Mouse (Mus musculus): ENCODE data around the gene 1700028K03Rik. TPM values are rescaled to one million over a fixed set of nuclear protein-coding genes. Genes with fewer than 3 reads are reported as not detected.

The 1700028K03Rik gene
- polyA plus RNA-seq, 1 experiment = not detected

- 77% methylated on average over 5 of the region's 5 CpGs for WGBS
- Histone ChIP-seq H3K4me1 (ENCODE audit: control insufficient read depth, insufficient read depth, insufficient read length, low read length) (no peaks in the 10 kb centered on the region), H3K27ac (ENCODE audit: insufficient read depth, low read depth, low read length) (no peak overlapping the region), H3K27me3 (ENCODE audit: control insufficient read depth, insufficient read depth, low read length) (no peaks in the 10 kb centered on the region), H3K36me3 (ENCODE audit: control insufficient read depth, insufficient read depth, low read length) (no peaks in the 10 kb centered on the region; the same call in 1 of the 2 replicates), H3K4me3 (ENCODE audit: low read depth, low read length) (no peak overlapping the region)
- no peak for TF ChIP-seq POLR2A (IDR thresholded peaks at IDR 0.05; ENCODE audit: low read depth, low read length)
- TF ChIP-seq CTCF (IDR thresholded peaks at IDR 0.05; ENCODE audit: extremely low read depth, insufficient read length, insufficient replicate concordance, low read depth, low read length) = no peak
These were observed 35.7 kb upstream of the 1700028K03Rik start for GRCm38 (mm10) chr5:107498806-107499310.

GRCm38 (mm10) chr5:107499891-107500535 is 34.5 kb upstream of the 1700028K03Rik start:
- Histone ChIP-seq H3K4me1 (ENCODE audit: control insufficient read depth, insufficient read depth, insufficient read length, low read length) (no peaks in the 10 kb centered on the region), H3K27ac (ENCODE audit: insufficient read depth, low read depth, low read length) (no peak overlapping the region), H3K4me3 (ENCODE audit: low read depth, low read length) (no peak overlapping the region), H3K36me3 (ENCODE audit: control insufficient read depth, insufficient read depth, low read length) (no peaks in the 10 kb centered on the region; the same call in 1 of the 2 replicates), H3K27me3 (ENCODE audit: control insufficient read depth, insufficient read depth, low read length) (no peaks in the 10 kb centered on the region)
- TF ChIP-seq CTCF (IDR thresholded peaks at IDR 0.05; ENCODE audit: extremely low read depth, insufficient read length, insufficient replicate concordance, low read depth, low read length) (no peak), POLR2A (IDR thresholded peaks at IDR 0.05; ENCODE audit: low read depth, low read length) (no peak)
- WGBS = 86% methylated on average over 5 of the region's 5 CpGs

GRCm38 (mm10) chr5:107500741-107501140 is 33.8 kb upstream of the 1700028K03Rik start:
- Histone ChIP-seq H3K27me3 (ENCODE audit: control insufficient read depth, insufficient read depth, low read length) (no peaks in the 10 kb centered on the region), H3K27ac (ENCODE audit: insufficient read depth, low read depth, low read length) (no peak overlapping the region), H3K4me3 (ENCODE audit: low read depth, low read length) (no peak overlapping the region), H3K36me3 (ENCODE audit: control insufficient read depth, insufficient read depth, low read length) (no peaks in the 10 kb centered on the region; the same call in 1 of the 2 replicates), H3K4me1 (ENCODE audit: control insufficient read depth, insufficient read depth, insufficient read length, low read length) (no peaks in the 10 kb centered on the region)
- TF ChIP-seq POLR2A (IDR thresholded peaks at IDR 0.05; ENCODE audit: low read depth, low read length) (no peak), CTCF (IDR thresholded peaks at IDR 0.05; ENCODE audit: extremely low read depth, insufficient read length, insufficient replicate concordance, low read depth, low read length) (no peak)
- WGBS = 85% methylated on average over 1 of the region's 1 CpGs

- Histone ChIP-seq H3K27ac (ENCODE audit: insufficient read depth, low read depth, low read length) (no peak within 1 kb of the TSS), H3K36me3 (ENCODE audit: control insufficient read depth, insufficient read depth, low read length) (no peaks in the 10 kb centered on the region; the same call in 1 of the 2 replicates), H3K4me1 (ENCODE audit: control insufficient read depth, insufficient read depth, insufficient read length, low read length) (no peaks in the 10 kb centered on the region), H3K27me3 (ENCODE audit: control insufficient read depth, insufficient read depth, low read length) (no peaks in the 10 kb centered on the region), H3K4me3 (ENCODE audit: low read depth, low read length) (no peak within 1 kb of the TSS)
- 88% methylated on average over 4 of the region's 4 CpGs for WGBS
- no peak for TF ChIP-seq POLR2A (IDR thresholded peaks at IDR 0.05; ENCODE audit: low read depth, low read length)
- no peak for TF ChIP-seq CTCF (IDR thresholded peaks at IDR 0.05; ENCODE audit: extremely low read depth, insufficient read length, insufficient replicate concordance, low read depth, low read length)
These were observed 27.2 kb upstream of the 1700028K03Rik start, which contains the start of gene Gm42669 for GRCm38 (mm10) chr5:107507321-107507720. Gene Gm42669, plus strand, starts transcription at chr5:107507621.

- no peak overlapping the region for H3K27ac ChIP-seq (ENCODE audit: insufficient read depth, low read depth, low read length)
- H3K4me3 ChIP-seq (ENCODE audit: low read depth, low read length) = no peak overlapping the region
- no peaks in the 10 kb centered on the region for H3K36me3 ChIP-seq (ENCODE audit: control insufficient read depth, insufficient read depth, low read length)
- no peaks in the 10 kb centered on the region for H3K4me1 ChIP-seq (ENCODE audit: control insufficient read depth, insufficient read depth, insufficient read length, low read length)
- WGBS = 91% methylated on average over 10 of the region's 10 CpGs
- no peaks in the 10 kb centered on the region for H3K27me3 ChIP-seq (ENCODE audit: control insufficient read depth, insufficient read depth, low read length)
- TF ChIP-seq POLR2A (IDR thresholded peaks at IDR 0.05; ENCODE audit: low read depth, low read length) (no peak), CTCF (IDR thresholded peaks at IDR 0.05; ENCODE audit: extremely low read depth, insufficient read length, insufficient replicate concordance, low read depth, low read length) (no peak)
These were observed 24.0 kb upstream of the 1700028K03Rik start for GRCm38 (mm10) chr5:107510503-107510902.

- TF ChIP-seq CTCF (IDR thresholded peaks at IDR 0.05; ENCODE audit: extremely low read depth, insufficient read length, insufficient replicate concordance, low read depth, low read length) (no peak), POLR2A (IDR thresholded peaks at IDR 0.05; ENCODE audit: low read depth, low read length) (no peak)
- Histone ChIP-seq H3K27me3 (ENCODE audit: control insufficient read depth, insufficient read depth, low read length) (no peaks in the 10 kb centered on the region), H3K4me1 (ENCODE audit: control insufficient read depth, insufficient read depth, insufficient read length, low read length) (no peaks in the 10 kb centered on the region), H3K4me3 (ENCODE audit: low read depth, low read length) (no peak overlapping the region), H3K36me3 (ENCODE audit: control insufficient read depth, insufficient read depth, low read length) (no peaks in the 10 kb centered on the region), H3K27ac (ENCODE audit: insufficient read depth, low read depth, low read length) (no peak overlapping the region)
- WGBS = 61% methylated on average over 2 of the region's 2 CpGs
These were observed 23.2 kb upstream of the 1700028K03Rik start for GRCm38 (mm10) chr5:107511326-107511725.

GRCm38 (mm10) chr5:107513583-107513982 is 20.9 kb upstream of the 1700028K03Rik start:
- WGBS = 16% methylated on average over 7 of the region's 7 CpGs
- Histone ChIP-seq H3K27ac (ENCODE audit: insufficient read depth, low read depth, low read length) (no peak overlapping the region), H3K4me1 (ENCODE audit: control insufficient read depth, insufficient read depth, insufficient read length, low read length) (no peaks in the 10 kb centered on the region), H3K27me3 (ENCODE audit: control insufficient read depth, insufficient read depth, low read length) (no peaks in the 10 kb centered on the region), H3K36me3 (ENCODE audit: control insufficient read depth, insufficient read depth, low read length) (no peaks in the 10 kb centered on the region), H3K4me3 (ENCODE audit: low read depth, low read length) (no peak overlapping the region)
- TF ChIP-seq POLR2A (IDR thresholded peaks at IDR 0.05; ENCODE audit: low read depth, low read length) (no peak), CTCF (IDR thresholded peaks at IDR 0.05; ENCODE audit: extremely low read depth, insufficient read length, insufficient replicate concordance, low read depth, low read length) (peak; percentile 77; the same call in 1 of the 2 replicates)

Data from small intestine, adult 2 months (tissue).